Mouse (Mus musculus) heart, postnatal 0 days (tissue): ENCODE measurements at regions not wholly inside any gene's neighbourhood (a gene's known extent, or its start where the extent isn't known, plus 50 kb on each side); places are given as distances from the start of the nearest gene placed in this dataset.
"Not testable (repeated sequence)": the region's sequence is repeated elsewhere in the genome, so short reads cannot be mapped to it uniquely, and the experiment has no call there.

Source experiments
- ATAC-seq: fragments of 200-750 bp; cut with Nextera tagmentation; 2 replicates; pipeline ENCODE4 v1.8.0; 2017; ENCODE audit warnings: low read depth, moderate number of reproducible peaks, moderate library complexity; ENCODE audit not compliant: insufficient read depth
- DNase-seq: peaks from one replicate; pipeline ENCODE4 v3.0.0-alpha.2; 2016; ENCODE audit warnings: low spot score
- H3K27ac ChIP-seq: fragments of 300-500 bp; sonication (generic); 2 replicates; pipeline ENCODE4 v1.5.1; 2014; ENCODE audit warnings: low read depth, mild to moderate bottlenecking
- H3K27me3 ChIP-seq: fragments of 300-500 bp; sonication (generic); 2 replicates; pipeline ENCODE4 v1.6.1; 2014; ENCODE audit warnings: low read length, mixed read lengths; ENCODE audit not compliant: control insufficient read depth, insufficient read depth
- H3K36me3 ChIP-seq: fragments of 300-500 bp; sonication (generic); replicated peaks from 2 replicates; pipeline ENCODE4 v1.6.1; 2014; ENCODE audit warnings: low read length, mixed read lengths; ENCODE audit not compliant: control insufficient read depth, insufficient read depth
- H3K4me1 ChIP-seq: fragments of 300-500 bp; sonication (generic); 2 replicates; pipeline ENCODE4 v1.6.1; 2014; ENCODE audit warnings: antibody characterized with exemption; ENCODE audit not compliant: control insufficient read depth, insufficient read depth
- H3K4me2 ChIP-seq: fragments of 300-500 bp; sonication (generic); 2 replicates; pipeline ENCODE4 v1.6.1; 2014; ENCODE audit warnings: low read depth, mild to moderate bottlenecking, low read length, moderate library complexity
- H3K4me3 ChIP-seq: fragments of 300-500 bp; sonication (generic); 2 replicates; pipeline ENCODE4 v1.5.1; 2014; ENCODE audit warnings: low read depth, low read length
- H3K9ac ChIP-seq: fragments of 300-500 bp; sonication (generic); replicated peaks from 2 replicates; pipeline ENCODE4 v1.6.1; 2014; ENCODE audit warnings: low read depth, low read length, mixed read lengths
- H3K9me3 ChIP-seq: fragments of 300-500 bp; sonication (generic); replicated peaks from 2 replicates; pipeline ENCODE4 v1.6.1; 2016; ENCODE audit warnings: low read length; ENCODE audit not compliant: control insufficient read depth
- CTCF ChIP-seq: IDR thresholded peaks from 2 replicates; pipeline ENCODE4 v1.5.1; 2016; ENCODE audit warnings: antibody characterized with exemption, control low read depth, low read depth
- EP300 ChIP-seq: IDR thresholded peaks from 2 replicates; pipeline ENCODE4 v1.6.1; 2016; ENCODE audit warnings: antibody characterized with exemption, low read depth
- WGBS: fragments of 180-500 bp; shearing (Covaris S2); extraction: QIAGEN DNeasy Blood & Tissue Kit; methylation state at CpG from one replicate; pipeline ENCODE4 v1.1.7; 2014; 5-methylcytosine and 5-hydroxymethylcytosine counted together

GRCm38 (mm10) chr1:168660956-168661355, 228.9 kb upstream of the Pbx1 start:
- Histone ChIP-seq H3K4me2 (no peak overlapping the region), H3K27ac (no peak overlapping the region), H3K36me3 (no peaks in the 10 kb centered on the region), H3K9me3 (no peaks in the 10 kb centered on the region), H3K27me3 (no peaks in the 10 kb centered on the region), H3K4me1 (no peaks in the 10 kb centered on the region), H3K4me3 (no peak overlapping the region), H3K9ac (no peak overlapping the region)
- no peak for DNase-seq
- TF ChIP-seq EP300, result no peak
- no peak for TF ChIP-seq CTCF
- ATAC-seq, result no peak
- 63% methylated on average over 7 of the region's 7 CpGs for WGBS

- Histone ChIP-seq H3K4me1 (no peaks in the 10 kb centered on the region), H3K4me2 (no peak overlapping the region), H3K9me3 (no peaks in the 10 kb centered on the region), H3K27ac (no peak overlapping the region), H3K36me3 (no peaks in the 10 kb centered on the region), H3K27me3 (no peaks in the 10 kb centered on the region), H3K4me3 (no peak overlapping the region), H3K9ac (no peak overlapping the region)
- 80% methylated on average over 5 of the region's 5 CpGs for whole genome bisulfite sequencing
- DNase-seq (no peak), ATAC-seq (no peak)
- TF ChIP-seq CTCF (no peak), EP300 (no peak)
Measured at GRCm38 (mm10) chr1:168659578-168659977, 227.5 kb upstream of the Pbx1 start.

- Histone ChIP-seq H3K9me3 (no peaks in the 10 kb centered on the region), H3K4me3 (no peak overlapping the region), H3K4me2 (no peak overlapping the region), H3K9ac (no peak overlapping the region), H3K27me3 (no peaks in the 10 kb centered on the region), H3K36me3 (no peaks in the 10 kb centered on the region), H3K27ac (no peak overlapping the region), H3K4me1 (no peaks in the 10 kb centered on the region)
- 83% methylated on average over 2 of the region's 2 CpGs for WGBS
- ATAC-seq (no peak), DNase-seq (no peak)
- TF ChIP-seq EP300 (no peak), CTCF (no peak)
Measured at GRCm38 (mm10) chr1:168632837-168633236, 200.8 kb upstream of the Pbx1 start.

GRCm38 (mm10) chr1:168631979-168632378, 199.9 kb upstream of the Pbx1 start:
- DNase-seq (no peak), ATAC-seq (no peak)
- H3K27me3 ChIP-seq, result no peaks in the 10 kb centered on the region
- H3K4me1 ChIP-seq, result no peaks in the 10 kb centered on the region
- no peak overlapping the region for H3K27ac ChIP-seq
- H3K9ac ChIP-seq, result no peak overlapping the region
- no peak overlapping the region for H3K4me2 ChIP-seq
- TF ChIP-seq EP300 (no peak), CTCF (no peak)
- 66% methylated on average over 2 of the region's 2 CpGs for WGBS
- no peaks in the 10 kb centered on the region for H3K36me3 ChIP-seq
- H3K4me3 ChIP-seq, result no peak overlapping the region
- H3K9me3 ChIP-seq, result no peaks in the 10 kb centered on the region

- H3K4me1 ChIP-seq, H3K4me2 ChIP-seq, ATAC-seq, H3K4me3 ChIP-seq, H3K9ac ChIP-seq, H3K27me3 ChIP-seq, H3K9me3 ChIP-seq, H3K36me3 ChIP-seq, DNase-seq, H3K27ac ChIP-seq: not testable (repeated sequence)
- WGBS, result 61% methylated on average over 3 of the region's 3 CpGs
Measured at GRCm38 (mm10) chr1:168601967-168602366, 169.9 kb upstream of the Pbx1 start.

GRCm38 (mm10) chr1:168600461-168601160, 168.5 kb upstream of the Pbx1 start:
- ATAC-seq, result no peak

More at GRCm38 (mm10) chr1:168600461-168601160, 168.5 kb upstream of the Pbx1 start:
- Histone ChIP-seq H3K9ac (no peak overlapping the region), H3K4me2 (no peak overlapping the region), H3K4me1 (0 out of 2 replicates have a peak, but pooled peaks cover 2% of the 10 kb centered on the region), H3K9me3 (no peaks in the 10 kb centered on the region), H3K27me3 (no peaks in the 10 kb centered on the region), H3K36me3 (no peaks in the 10 kb centered on the region), H3K4me3 (no peak overlapping the region), H3K27ac (no peak overlapping the region)
- WGBS, result 65% methylated on average over 6 of the region's 6 CpGs
- DNase-seq, result no peak
- TF ChIP-seq EP300, result no peak
- TF ChIP-seq CTCF, result no peak
